10 mouse cellular contexts compared by ENCODE assay signal in genomic region chr4:128730271-128730670, GRCm38 (mm10). TPM values are rescaled to one million over a fixed set of nuclear protein-coding genes. Genes with fewer than 3 reads are reported as not detected.
A peak's percentile ranks its signal among the peaks of the same experiment; 100 is the strongest.
DNase-seq lines count a peak whose midpoint lies in the region; ATAC-seq and TF ChIP-seq lines count a peak whose summit lies in the region.
"Had no signal": no experiment of that assay in that cellular context is flagged by ENCODE, and none has a peak within 500 bp of the region (broad histone marks: within the 10 kb centered on the region; RNA-seq: fewer than 3 reads in every experiment).

No protein-coding gene starts in this region.

- no peaks in the 10 kb centered on the region for H3K9me3 ChIP-seq in heart, embryonic 10.5 days
- H3K9me3 ChIP-seq in forebrain, embryonic 16.5 days (ENCODE audit: control insufficient read depth, low read length) = no peaks in the 10 kb centered on the region
- no peaks in the 10 kb centered on the region for H3K9me3 ChIP-seq in liver, embryonic 15.5 days (replicated peaks)
- H3K9me3 ChIP-seq: megakaryocyte, embryonic 14.5 days had no signal

- no peak for DNase-seq in heart, embryonic 10.5 days (ENCODE audit: low spot score)
- DNase-seq in heart, postnatal 10 days = no peak
- no peak for DNase-seq in cerebellum, adult 9-11 months
- DNase-seq in thymus, postnatal 14 days = no peak
- DNase-seq: gastrocnemius, postnatal 10 days had no signal

- H3K9ac ChIP-seq in forebrain, embryonic 16.5 days (replicated peaks; ENCODE audit: low read depth, low read length) = 0 out of 2 replicates have a peak overlapping the region, but pooled peaks have one; percentile 9
- 0 out of 2 replicates have a peak overlapping the region, but pooled peaks have one; percentile 96 for H3K9ac ChIP-seq in liver, embryonic 15.5 days

- H3K27ac ChIP-seq in heart, embryonic 10.5 days = peak overlapping the region; percentile 98
- peak overlapping the region; percentile 39 for H3K27ac ChIP-seq in forebrain, embryonic 16.5 days (ENCODE audit: low read length)
- 0 out of 2 replicates have a peak overlapping the region, but pooled peaks have one; percentile 35 for H3K27ac ChIP-seq in liver, embryonic 15.5 days (replicated peaks)

- ATAC-seq in forebrain, embryonic 16.5 days = no peak
- no peak for ATAC-seq in liver, embryonic 15.5 days (ENCODE audit: insufficient read depth)
- no peak for ATAC-seq in activated CD4-positive, CD25-positive, alpha-beta regulatory T cell, adult 4 months

- H3K79me3 ChIP-seq in C2C12 (ENCODE audit: low read depth) = peaks cover 75% of the 10 kb centered on the region

- H3K4me3 ChIP-seq in heart, embryonic 10.5 days = peak overlapping the region; percentile 89
- peak overlapping the region; percentile 75 for H3K4me3 ChIP-seq in C2C12 (ENCODE audit: insufficient read depth, poor library complexity, severe bottlenecking)
- H3K4me3 ChIP-seq in forebrain, embryonic 16.5 days (replicated peaks; ENCODE audit: low read length) = peak overlapping the region; percentile 87
- H3K4me3 ChIP-seq in liver, embryonic 15.5 days (replicated peaks) = no peak overlapping the region

- WGBS in heart, embryonic 10.5 days = 73% methylated on average over 6 of the region's 6 CpGs
- WGBS in forebrain, embryonic 16.5 days = 21% methylated on average over 6 of the region's 6 CpGs
- 79% methylated on average over 6 of the region's 6 CpGs for WGBS in liver, embryonic 15.5 days (ENCODE audit: insufficient replicate concordance)

- H3K27me3 ChIP-seq in heart, embryonic 10.5 days (ENCODE audit: insufficient read depth, poor library complexity, severe bottlenecking) = no peaks in the 10 kb centered on the region
- no peaks in the 10 kb centered on the region for H3K27me3 ChIP-seq in C2C12 (ENCODE audit: control insufficient read depth, insufficient read depth, insufficient read length)
- no peaks in the 10 kb centered on the region for H3K27me3 ChIP-seq in forebrain, embryonic 16.5 days (replicated peaks; ENCODE audit: control insufficient read depth, insufficient read depth, low read length)
- peaks cover 4% of the 10 kb centered on the region; the same call in 1 of the 2 replicates for H3K27me3 ChIP-seq in liver, embryonic 15.5 days
- H3K27me3 ChIP-seq: megakaryocyte, embryonic 14.5 days had no signal

- H3ac ChIP-seq in C2C12 (ENCODE audit: control insufficient read depth, insufficient read length, low read depth) = peak overlapping the region; percentile 47

- peaks cover 78% of the 10 kb centered on the region for H3K79me2 ChIP-seq in C2C12 (ENCODE audit: control insufficient read depth, insufficient read depth)

- TF ChIP-seq CTCF in C2C12 (IDR thresholded peaks at IDR 0.05; ENCODE audit: control insufficient read depth, insufficient read depth, insufficient read length) = no peak

- peak overlapping the region; percentile 78 for H3K4me2 ChIP-seq in forebrain, embryonic 16.5 days (ENCODE audit: low read length)
- H3K4me2 ChIP-seq in liver, embryonic 15.5 days = peak overlapping the region; percentile 90

- peaks cover 11% of the 10 kb centered on the region for H3K36me3 ChIP-seq in heart, embryonic 10.5 days
- H3K36me3 ChIP-seq in C2C12 (ENCODE audit: control insufficient read depth, insufficient read depth) = peaks cover 39% of the 10 kb centered on the region
- no peaks in the 10 kb centered on the region for H3K36me3 ChIP-seq in forebrain, embryonic 16.5 days (ENCODE audit: control insufficient read depth, insufficient read depth)
- H3K36me3 ChIP-seq in liver, embryonic 15.5 days (replicated peaks) = peaks cover 6% of the 10 kb centered on the region; the same call in 1 of the 2 replicates

- peaks cover 56% of the 10 kb centered on the region for H3K4me1 ChIP-seq in heart, embryonic 10.5 days
- H3K4me1 ChIP-seq in forebrain, embryonic 16.5 days (replicated peaks; ENCODE audit: control insufficient read depth, insufficient read depth, low read length) = peaks cover 67% of the 10 kb centered on the region
- peaks cover 68% of the 10 kb centered on the region for H3K4me1 ChIP-seq in liver, embryonic 15.5 days (replicated peaks)

- intact Hi-C loops in heart, postnatal 10 days (cut with DNase I) = no loop called here

TF ChIP-seq in C2C12, 6 proteins besides CTCF, POLR2A, EP300 and RAD21:
- TF ChIP-seq MAX (IDR thresholded peaks at IDR 0.05) (no peak), USF1 (IDR thresholded peaks at IDR 0.05; ENCODE audit: low read depth) (no peak), CEBPB (IDR thresholded peaks at IDR 0.05; ENCODE audit: low read depth) (no peak), MYOD1 (IDR thresholded peaks at IDR 0.05; ENCODE audit: control insufficient read depth, insufficient read length, low read depth) (no peak), MYOG (IDR thresholded peaks at IDR 0.05; ENCODE audit: control insufficient read depth, extremely low read depth, insufficient read length) (no peak), FOSL1 (IDR thresholded peaks at IDR 0.05; ENCODE audit: insufficient read depth, low read length, poor library complexity, severe bottlenecking) (no peak)
TF ChIP-seq in C2C12: peak in this region for 0.

RNA-seq across cellular contexts. Expression of gene A3galt2, which starts 24.9 kb away (rescaled TPM):
- polyA plus RNA-seq in heart, embryonic 10.5 days (2016; fragmentation: Nextera tagmentation; extraction: Ambion mirVana) = 0.04 and 0.10 TPM in 2 replicates
- under 1 TPM; 0.12 to 0.29 TPM for total RNA-seq in heart, postnatal 10 days (2021)
- 0.15 TPM for polyA plus RNA-seq in C2C12 (2012; fragmentation: generic; extraction: Trizol)
- polyA plus RNA-seq in forebrain, embryonic 16.5 days (2015; fragmentation: Nextera tagmentation; extraction: Ambion mirVana) = 0.43 and 0.63 TPM in 2 replicates
- polyA plus RNA-seq in liver, embryonic 15.5 days (2015; fragmentation: Nextera tagmentation; extraction: Ambion mirVana) = not detected in 2 replicates
- not detected for polyA plus RNA-seq in activated CD4-positive, CD25-positive, alpha-beta regulatory T cell, adult 4 months (2017; shearing (Covaris generic))

Comparison
In these comparisons a context has a peak if more than half of its experiments do, and no peak if none do; other contexts are left out.
1. H3K27ac ChIP-seq: peak in every context shown above with its lines; median percentile 98 in heart, embryonic 10.5 days; 39 in forebrain, embryonic 16.5 days; 35 in liver, embryonic 15.5 days.